Mouse (Mus musculus) intestine, embryonic 14.5 days (tissue): ENCODE data around the gene Chchd6. TPM values are rescaled to one million over a fixed set of nuclear protein-coding genes. Genes with fewer than 3 reads are reported as not detected.

Experiments used
- ATAC-seq: fragments of 200-750 bp; cut with Nextera tagmentation; replicated peaks from 2 replicates; pipeline ENCODE4 v1.8.0; 2017; ENCODE audit warnings: low read depth, moderate number of reproducible peaks, moderate TSS enrichment, moderate library complexity; ENCODE audit not compliant: low FRiP score, low TSS enrichment
- DNase-seq: peaks from one replicate; pipeline ENCODE4 v3.0.0-alpha.2; 2018; ENCODE audit warnings: low spot score
- H3K27ac ChIP-seq: fragments of 300-500 bp; sonication (generic); 2 replicates; pipeline ENCODE4 v1.5.1; 2014; ENCODE audit warnings: low read depth, mild to moderate bottlenecking, control low read depth
- H3K27me3 ChIP-seq: fragments of 300-500 bp; sonication (generic); replicated peaks from 2 replicates; pipeline ENCODE4 v1.6.1; 2014; ENCODE audit warnings: low read length, control low read depth; ENCODE audit not compliant: control insufficient read depth, insufficient read depth
- H3K36me3 ChIP-seq: fragments of 300-500 bp; sonication (generic); 2 replicates; pipeline ENCODE4 v1.6.1; 2014; ENCODE audit warnings: low read length, control low read depth; ENCODE audit not compliant: control insufficient read depth, insufficient read depth
- H3K4me1 ChIP-seq: fragments of 300-500 bp; sonication (generic); replicated peaks from 2 replicates; pipeline ENCODE4 v1.6.1; 2014; ENCODE audit warnings: low read length, control low read depth, mixed read lengths; ENCODE audit not compliant: control insufficient read depth, insufficient read depth
- H3K4me2 ChIP-seq: fragments of 300-500 bp; sonication (generic); 2 replicates; pipeline ENCODE4 v1.6.1; 2014; ENCODE audit warnings: low read length
- H3K4me3 ChIP-seq: fragments of 300-500 bp; sonication (generic); 2 replicates; pipeline ENCODE4 v1.5.1; 2014; ENCODE audit warnings: low read depth, low read length, control low read depth, mixed read lengths
- H3K9ac ChIP-seq: fragments of 300-500 bp; sonication (generic); 2 replicates; pipeline ENCODE4 v1.6.1; 2014; ENCODE audit warnings: mild to moderate bottlenecking, low read length
- H3K9me3 ChIP-seq: fragments of 300-500 bp; sonication (generic); 2 replicates; pipeline ENCODE4 v1.6.1; 2016; ENCODE audit warnings: low read length, control low read depth; ENCODE audit not compliant: control insufficient read depth
- WGBS: fragments of 180-500 bp; shearing (Covaris S2); extraction: QIAGEN DNeasy Blood & Tissue Kit; methylation state at CpG from one replicate; pipeline ENCODE4 v1.1.7; 2014; 5-methylcytosine and 5-hydroxymethylcytosine counted together
- polyA plus RNA-seq: library from polyadenylated mRNA; unstranded; fragments of >200 nt; fragmentation: Nextera tagmentation; extraction: Ambion mirVana; gene quantifications from 2 replicates; pipeline ENCODE4 v1.2.1, GENCODE M21; 2014

The Chchd6 gene
- polyA plus RNA-seq, 1 experiment from 2014 or later = 59.9 TPM

DNA sequence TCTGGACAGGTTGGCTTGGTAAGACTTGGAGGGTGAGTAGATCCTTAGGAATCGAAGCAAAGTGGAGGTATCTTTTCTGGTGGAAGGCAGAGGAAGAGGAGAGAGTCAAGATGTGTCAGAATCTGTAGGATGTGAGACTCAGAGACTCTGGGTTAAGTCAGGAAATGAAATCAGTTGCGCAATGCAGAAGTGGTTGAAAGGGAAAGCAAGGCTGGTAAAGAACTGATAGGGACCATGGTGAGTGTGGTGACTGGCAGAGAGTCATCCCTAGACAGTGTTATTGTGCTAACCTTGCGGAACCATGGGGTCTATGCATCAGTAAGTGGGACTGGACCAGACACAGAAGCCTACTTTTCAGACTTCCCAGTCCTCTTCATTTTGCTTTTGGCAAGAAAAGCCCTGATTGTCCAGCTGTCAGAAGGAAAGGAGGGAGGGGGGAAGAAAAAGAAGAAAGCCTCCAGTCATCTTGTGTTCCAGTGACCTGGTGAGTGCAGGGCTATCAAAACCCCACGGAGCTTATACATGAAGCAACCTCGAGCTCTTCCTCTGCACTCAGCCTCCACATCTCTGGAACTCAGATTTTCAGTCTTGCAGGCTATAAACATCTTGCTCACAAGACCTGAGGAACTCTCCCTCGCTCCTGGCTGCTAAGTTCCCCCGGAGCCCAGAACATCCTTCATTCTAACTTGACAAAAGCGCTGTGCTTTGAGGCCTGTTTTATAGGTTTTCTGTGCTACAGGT, 32.8 kb upstream of the Chchd6 start:
- no peaks in the 10 kb centered on the region for H3K27me3 ChIP-seq
- no peaks in the 10 kb centered on the region for H3K36me3 ChIP-seq
- ATAC-seq (no peak), DNase-seq (no peak)
- no peaks in the 10 kb centered on the region for H3K4me1 ChIP-seq
- H3K4me2 ChIP-seq = no peak overlapping the region
- no peaks in the 10 kb centered on the region for H3K9me3 ChIP-seq
- H3K9ac ChIP-seq = no peak overlapping the region
- 45% methylated on average over 8 of the region's 8 CpGs for WGBS
- H3K4me3 ChIP-seq = no peak overlapping the region
- H3K27ac ChIP-seq = no peak overlapping the region

DNA sequence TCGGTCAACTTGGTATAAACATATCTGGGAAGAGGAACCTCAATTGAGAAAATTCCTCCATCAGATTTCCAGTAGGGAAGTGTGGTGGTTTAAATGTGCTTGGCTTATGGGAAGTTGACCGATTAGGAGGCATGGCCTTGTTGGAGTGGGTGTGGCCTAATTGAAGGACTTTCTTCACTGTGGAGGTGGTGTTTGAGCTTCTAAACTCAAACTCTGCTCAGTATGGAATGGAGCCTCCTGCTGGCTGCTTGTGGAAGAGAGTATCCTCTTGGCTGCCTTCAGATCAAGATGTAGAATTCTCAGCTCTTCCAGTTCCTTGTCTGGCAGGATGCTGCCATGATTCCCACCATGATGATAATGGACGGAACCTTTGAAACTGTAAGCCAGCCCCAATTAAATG, 27.2 kb upstream of the Chchd6 start:
- no peak overlapping the region for H3K27ac ChIP-seq
- no peak overlapping the region for H3K4me3 ChIP-seq
- DNase-seq (no peak), ATAC-seq (no peak)
- no peaks in the 10 kb centered on the region for H3K36me3 ChIP-seq
- H3K4me1 ChIP-seq = no peaks in the 10 kb centered on the region
- no peaks in the 10 kb centered on the region for H3K9me3 ChIP-seq
- H3K4me2 ChIP-seq = no peak overlapping the region
- 72% methylated on average over 3 of the region's 3 CpGs for WGBS
- H3K9ac ChIP-seq = no peak overlapping the region
- no peaks in the 10 kb centered on the region for H3K27me3 ChIP-seq

DNA sequence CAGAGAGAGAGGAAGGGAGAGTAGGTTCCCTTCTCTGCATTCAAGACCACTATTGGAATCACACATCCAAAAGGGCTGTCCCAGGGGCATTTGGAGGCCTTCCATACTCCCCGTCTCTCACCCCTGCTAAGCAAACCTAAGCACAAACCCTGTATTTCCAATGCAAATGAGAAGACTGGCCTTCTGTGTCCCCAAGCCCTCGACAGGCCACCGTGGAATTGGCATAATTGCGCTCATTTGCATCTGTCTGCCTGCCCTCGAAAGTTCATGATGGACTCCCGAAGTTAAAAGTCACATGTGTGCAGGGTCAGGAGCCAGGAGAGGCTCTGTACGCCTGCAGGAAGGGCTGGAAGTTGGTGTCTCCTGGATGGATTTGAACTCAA, 19.9 kb upstream of the Chchd6 start:
- H3K27ac ChIP-seq = no peak overlapping the region
- H3K9me3 ChIP-seq = no peaks in the 10 kb centered on the region
- no peaks in the 10 kb centered on the region; the same call in 1 of the 2 replicates for H3K4me1 ChIP-seq
- H3K36me3 ChIP-seq = no peaks in the 10 kb centered on the region
- no peaks in the 10 kb centered on the region for H3K27me3 ChIP-seq
- H3K4me3 ChIP-seq = no peak overlapping the region
- ATAC-seq = no peak
- 49% methylated on average over 7 of the region's 7 CpGs for WGBS
- DNase-seq = no peak
- H3K4me2 ChIP-seq = no peak overlapping the region
- H3K9ac ChIP-seq = no peak overlapping the region

DNA sequence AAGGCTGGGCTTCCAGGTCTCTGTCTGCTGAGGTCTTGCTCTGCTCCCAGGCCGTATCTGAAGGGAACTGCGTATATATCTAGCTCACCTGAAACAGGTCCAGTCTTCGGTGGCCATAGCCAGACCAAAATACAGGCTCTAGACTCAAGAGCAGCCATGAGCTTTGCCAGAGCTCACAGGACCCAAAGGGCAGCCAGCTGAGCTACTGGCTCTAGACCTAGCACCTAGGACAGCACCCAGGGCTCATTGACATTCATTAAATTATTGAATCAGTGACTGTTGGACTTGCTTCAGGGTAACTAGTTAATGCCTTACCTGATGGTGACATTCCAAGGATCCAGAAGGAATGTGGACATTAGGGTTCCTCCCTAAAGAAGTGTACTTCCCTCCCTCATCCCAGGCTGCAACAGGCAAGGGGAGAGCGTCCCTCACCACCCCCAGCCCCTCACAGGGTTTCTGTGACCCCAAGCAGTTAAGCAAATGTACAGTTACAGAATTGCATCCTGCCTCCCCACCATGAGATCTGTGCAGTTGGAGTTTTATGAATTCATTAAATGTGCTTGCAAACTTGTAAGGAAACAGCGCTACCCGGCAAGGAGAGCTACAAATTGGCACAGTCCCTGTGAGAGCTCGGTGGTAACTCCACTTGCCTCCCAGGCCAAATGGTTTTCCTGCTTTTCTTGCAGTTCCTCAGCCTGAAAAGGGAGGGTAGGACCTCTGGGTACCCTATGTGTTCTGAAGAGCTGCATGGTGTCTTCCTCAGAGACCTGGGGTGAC, 19.3 kb upstream of the Chchd6 start:
- H3K4me2 ChIP-seq = no peak overlapping the region
- no peak for ATAC-seq
- H3K27me3 ChIP-seq = no peaks in the 10 kb centered on the region
- H3K36me3 ChIP-seq = no peaks in the 10 kb centered on the region
- no peaks in the 10 kb centered on the region for H3K9me3 ChIP-seq
- WGBS = 65% methylated on average over 7 of the region's 7 CpGs
- H3K9ac ChIP-seq = no peak overlapping the region
- no peaks in the 10 kb centered on the region; the same call in 1 of the 2 replicates for H3K4me1 ChIP-seq
- no peak overlapping the region for H3K27ac ChIP-seq
- H3K4me3 ChIP-seq = no peak overlapping the region
- no peak for DNase-seq

DNA sequence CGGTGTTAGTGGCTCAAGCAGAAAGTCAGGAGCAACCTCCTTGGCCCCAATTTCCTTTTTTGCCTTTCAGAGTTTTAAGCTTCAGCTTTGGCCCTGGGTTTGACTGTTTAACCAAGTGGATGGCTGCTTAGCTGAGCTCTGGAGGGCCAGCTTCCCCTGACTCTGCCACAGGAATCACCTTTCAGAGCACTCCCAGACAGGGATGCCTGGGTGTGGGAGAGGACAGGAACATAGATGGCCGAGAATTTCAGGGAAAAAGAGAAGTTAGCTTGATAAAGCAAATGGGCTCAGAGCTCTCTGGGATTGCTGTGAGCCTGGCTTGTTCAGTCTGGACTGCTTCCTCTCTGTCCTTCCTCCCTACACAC, 18.6 kb upstream of the Chchd6 start:
- Histone ChIP-seq H3K4me2 (no peak overlapping the region), H3K9me3 (no peaks in the 10 kb centered on the region), H3K27ac (no peak overlapping the region), H3K4me1 (no peaks in the 10 kb centered on the region; the same call in 1 of the 2 replicates), H3K36me3 (no peaks in the 10 kb centered on the region), H3K9ac (no peak overlapping the region), H3K27me3 (no peaks in the 10 kb centered on the region), H3K4me3 (no peak overlapping the region)
- DNase-seq (no peak), ATAC-seq (no peak)
- WGBS = 28% methylated on average over 2 of the region's 2 CpGs

DNA sequence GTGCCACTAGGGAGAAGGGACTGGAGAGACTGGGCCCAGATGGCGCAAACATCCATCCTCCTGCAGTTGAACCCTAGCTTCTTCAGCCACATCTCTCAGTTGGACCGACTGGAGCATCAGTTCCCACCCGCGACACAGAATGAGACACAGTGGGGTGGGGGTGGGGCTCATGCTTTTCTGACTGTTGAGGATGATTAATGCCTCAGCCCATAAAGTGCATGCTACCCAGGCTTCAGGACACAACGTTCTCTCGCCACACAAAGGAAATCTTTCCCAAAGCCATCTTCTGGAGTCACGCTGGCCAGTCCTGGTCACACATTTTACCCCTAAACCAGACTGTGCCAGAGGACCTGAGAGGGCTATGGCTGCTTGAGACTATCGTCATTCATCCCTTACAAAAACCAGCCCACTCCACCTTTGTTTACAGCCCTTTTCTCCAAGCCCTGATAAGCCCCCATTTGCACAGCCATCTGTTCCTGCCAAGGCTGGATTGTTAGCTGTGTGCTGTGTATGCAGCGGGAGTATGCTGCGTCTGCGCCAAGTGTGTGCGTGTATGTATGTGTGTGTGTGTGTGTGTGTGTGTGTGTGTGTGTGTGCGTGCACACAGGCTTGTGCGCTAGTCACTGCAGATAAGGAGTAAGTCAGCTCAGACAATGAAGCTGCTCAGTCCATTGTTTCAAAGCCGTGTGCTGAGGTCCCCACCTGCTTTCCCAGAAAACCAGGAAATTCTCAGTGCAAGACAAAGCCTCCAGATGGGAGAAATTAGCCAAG, 18.1 kb upstream of the Chchd6 start:
- no peaks in the 10 kb centered on the region; the same call in 1 of the 2 replicates for H3K4me1 ChIP-seq
- H3K9me3 ChIP-seq = no peaks in the 10 kb centered on the region
- ATAC-seq (no peak), DNase-seq (no peak)
- no peak overlapping the region for H3K4me3 ChIP-seq
- H3K4me2 ChIP-seq = no peak overlapping the region
- no peaks in the 10 kb centered on the region for H3K27me3 ChIP-seq
- H3K36me3 ChIP-seq = no peaks in the 10 kb centered on the region
- 29% methylated on average over 15 of the region's 15 CpGs for WGBS
- H3K9ac ChIP-seq = no peak overlapping the region
- H3K27ac ChIP-seq = no peak overlapping the region

DNA sequence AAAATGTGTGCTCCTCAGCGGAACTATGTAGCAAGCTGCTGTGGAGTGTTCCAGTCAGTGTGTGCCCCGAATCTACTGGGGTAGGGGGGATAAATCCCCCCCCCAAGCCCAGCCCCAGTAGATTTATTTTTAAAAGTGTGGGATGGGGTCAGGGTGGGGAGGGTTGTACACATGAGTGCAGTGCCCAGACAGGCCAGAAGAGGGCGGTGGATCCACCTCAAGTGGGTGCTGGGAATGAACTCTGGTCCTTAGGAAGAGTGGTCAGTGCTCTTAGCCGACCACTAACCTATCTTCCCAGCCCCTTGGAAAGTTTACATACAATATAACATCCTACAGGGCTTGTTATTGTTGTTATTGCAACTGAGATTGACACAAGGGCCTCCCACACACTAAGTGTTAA, 12.5 kb upstream of the Chchd6 start:
- WGBS = 48% methylated on average over 4 of the region's 4 CpGs
- Histone ChIP-seq H3K27me3 (no peaks in the 10 kb centered on the region), H3K9ac (no peak overlapping the region), H3K4me2 (no peak overlapping the region), H3K9me3 (no peaks in the 10 kb centered on the region), H3K27ac (no peak overlapping the region), H3K4me1 (no peaks in the 10 kb centered on the region), H3K36me3 (no peaks in the 10 kb centered on the region), H3K4me3 (no peak overlapping the region)
- DNase-seq = no peak
- no peak for ATAC-seq

DNA sequence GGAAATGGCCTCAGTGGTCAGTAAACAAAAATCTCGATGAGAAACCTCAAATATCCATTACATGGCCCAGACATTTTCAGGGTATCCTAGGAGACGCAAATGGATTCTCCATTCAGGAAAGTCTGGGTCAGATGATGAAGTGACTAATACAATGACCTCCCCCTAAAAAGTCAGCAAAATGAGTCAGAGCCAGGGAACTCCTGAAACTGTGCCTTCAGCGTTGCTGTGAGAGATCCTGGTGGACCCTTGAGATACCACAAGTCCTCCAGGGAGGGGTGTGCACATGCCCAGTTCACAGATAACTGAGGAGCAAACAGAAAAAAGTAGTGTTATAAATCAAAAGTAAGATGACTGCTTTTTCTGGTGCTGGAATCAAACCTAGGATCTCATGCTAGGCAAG, 10.6 kb upstream of the Chchd6 start:
- no peak for DNase-seq
- H3K36me3 ChIP-seq = no peaks in the 10 kb centered on the region
- WGBS = 57% methylated on average over 3 of the region's 3 CpGs

More for the DNA sequence above, 10.6 kb upstream of the Chchd6 start:
- Histone ChIP-seq H3K27ac (no peak overlapping the region), H3K4me2 (no peak overlapping the region), H3K4me1 (no peaks in the 10 kb centered on the region), H3K27me3 (no peaks in the 10 kb centered on the region), H3K9me3 (no peaks in the 10 kb centered on the region), H3K9ac (no peak overlapping the region), H3K4me3 (no peak overlapping the region)
- ATAC-seq = no peak
